Mouse (Mus musculus): ENCODE measurements at regions not wholly inside any gene's neighbourhood (a gene's known extent, or its start where the extent isn't known, plus 50 kb on each side); places are given as distances from the start of the nearest gene placed in this dataset.

DNA sequence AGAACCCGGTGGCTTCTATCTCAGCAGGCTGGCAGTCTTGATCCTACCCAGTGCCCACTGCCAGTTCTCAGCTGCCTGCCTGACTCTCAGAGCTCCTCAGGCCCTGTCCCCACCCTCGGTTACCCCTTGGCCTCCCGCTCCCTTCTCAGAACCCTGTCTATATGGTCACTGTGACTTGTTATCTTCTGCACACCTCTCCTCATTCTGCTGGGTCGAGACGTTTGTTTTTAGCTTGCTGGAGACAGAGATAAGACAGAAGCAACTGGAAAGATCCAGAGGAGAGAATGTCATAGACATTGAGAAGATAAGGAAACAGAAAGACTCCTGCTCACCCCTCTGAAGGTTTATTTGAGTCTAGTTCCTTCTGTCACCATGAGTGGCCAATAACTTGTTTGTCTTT lies 53.8 kb upstream of the Phc1 start:
- peak; percentile 45 for DNase-seq (ENCODE audit: low read depth)

DNA sequence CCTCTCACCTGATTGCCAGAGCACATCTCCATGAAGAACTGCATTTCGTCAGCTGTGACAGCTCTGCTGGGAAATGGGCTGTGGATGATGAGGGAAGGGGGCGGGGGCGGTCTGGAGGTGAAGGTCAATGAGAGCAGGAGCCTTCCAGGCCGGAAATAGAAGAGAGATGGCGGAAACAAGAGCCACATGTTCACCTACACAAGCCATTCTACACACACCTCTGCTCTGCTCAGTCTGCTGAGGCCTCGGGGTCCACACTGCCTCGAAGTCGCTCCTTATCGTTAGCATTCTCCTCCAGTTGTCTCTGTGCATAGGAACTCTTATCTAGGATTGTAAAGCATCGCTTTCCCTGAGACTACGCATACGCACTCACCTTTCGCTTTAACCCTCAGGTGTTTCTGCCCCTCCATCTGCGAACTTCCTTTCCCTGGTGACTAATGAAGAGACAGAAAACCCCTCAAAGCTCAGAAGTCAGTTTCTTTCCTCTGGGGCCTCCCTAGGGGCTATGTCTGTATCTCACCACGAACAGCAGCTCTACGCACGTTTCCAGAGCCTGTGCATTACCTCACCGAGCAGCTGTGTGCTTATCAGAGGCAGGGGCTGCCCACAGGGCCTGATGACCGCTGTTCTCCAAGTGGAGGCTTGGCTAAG lies 53.0 kb upstream of the Phc1 start:
- peak; percentile 37 for DNase-seq (ENCODE audit: low read depth)

DNA sequence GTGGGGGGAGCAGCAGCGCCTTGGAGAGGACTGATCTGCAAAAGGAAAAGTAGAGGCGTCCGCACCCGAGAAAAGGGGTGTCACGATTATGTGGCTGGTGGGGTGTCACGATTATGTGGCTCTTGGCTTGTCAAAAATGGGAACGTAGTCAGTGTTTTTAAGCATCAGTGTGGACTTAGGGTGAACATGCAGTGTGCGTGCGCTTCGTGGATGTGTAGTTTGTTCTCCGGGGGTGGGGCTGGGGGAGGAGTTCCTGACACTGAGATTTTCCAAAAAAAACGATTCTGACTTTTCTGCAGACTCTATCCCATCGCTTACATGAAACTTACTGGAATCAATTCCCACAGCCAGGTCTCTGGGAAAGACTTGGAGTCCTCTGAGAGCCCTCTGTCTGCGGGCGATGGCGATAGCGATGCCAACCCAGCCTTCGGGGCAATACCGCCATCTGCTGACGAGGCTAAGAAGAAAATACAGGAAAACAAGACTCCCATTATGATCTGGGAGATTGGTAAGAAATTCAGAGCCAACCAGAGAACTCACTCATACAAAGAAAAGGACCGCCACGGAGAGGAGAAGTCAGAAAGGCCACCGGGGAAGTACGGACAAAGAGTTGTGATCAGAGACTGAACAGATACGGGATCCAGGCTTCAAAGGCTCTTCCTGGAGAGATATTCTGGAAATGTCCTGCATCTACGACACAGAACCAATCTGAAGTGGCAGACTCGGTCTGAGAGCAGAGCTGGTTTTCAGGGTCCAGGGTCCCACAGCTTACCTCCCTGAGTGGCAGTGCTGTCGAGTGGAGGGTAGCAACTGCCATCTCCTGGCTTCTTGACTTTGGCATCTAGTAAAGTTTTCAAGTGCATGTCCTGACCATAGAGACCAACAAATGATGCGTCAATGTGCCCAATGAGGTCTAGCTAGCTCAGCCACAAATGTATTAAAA lies 51.6 kb upstream of the Phc1 start:
- DNase-seq (ENCODE audit: low read depth) = peak; percentile 58

DNA sequence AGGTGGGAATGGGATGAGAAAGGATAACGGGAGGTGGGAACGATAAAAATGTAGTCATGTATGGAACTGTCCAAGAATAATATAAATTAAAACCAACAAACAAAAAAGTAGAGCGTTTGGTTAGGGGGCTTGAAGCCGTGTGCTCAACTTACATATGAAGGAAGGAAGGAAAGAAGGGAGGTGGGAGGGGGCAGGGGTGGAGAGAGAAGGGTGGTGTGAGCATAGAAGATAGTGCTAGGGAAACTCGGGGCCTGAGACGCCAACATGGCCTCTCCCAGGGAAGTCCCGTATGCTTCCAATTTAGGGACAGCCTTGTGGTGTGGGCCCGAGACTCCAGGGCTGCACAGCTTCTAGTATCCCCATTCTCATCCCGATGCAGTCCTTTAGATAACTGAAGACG lies 50.8 kb upstream of the Phc1 start:
- DNase-seq (ENCODE audit: low read depth) = no peak

DNA sequence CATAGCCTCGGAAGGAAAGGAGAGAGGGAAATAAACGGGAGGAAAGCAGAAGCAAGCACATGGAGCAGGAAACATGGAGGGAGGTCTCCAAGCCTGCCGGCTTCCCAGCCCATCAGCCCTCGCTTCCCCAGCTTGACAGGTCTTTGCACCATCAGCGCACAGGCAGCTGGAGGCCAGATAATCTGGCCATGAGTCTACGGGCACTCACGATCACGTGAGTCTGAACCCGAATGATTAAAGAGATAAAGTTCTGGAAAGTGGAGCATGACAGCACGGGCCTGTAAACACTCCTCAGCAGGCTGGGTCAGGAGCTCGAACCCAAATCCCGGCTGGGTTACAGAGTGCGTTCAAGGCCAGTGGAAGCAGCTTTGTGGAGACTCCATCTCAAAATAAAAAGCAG lies 50.4 kb upstream of the Phc1 start:
- no peak for DNase-seq (ENCODE audit: low read depth)
